Mouse (Mus musculus) midbrain, postnatal 0 days (tissue): Measurements from ENCODE around the gene H2al1g. TPM values are rescaled to one million over a fixed set of nuclear protein-coding genes. Genes with fewer than 3 reads are reported as not detected.
"Not testable (repeated sequence)": the region's sequence is repeated elsewhere in the genome, so short reads cannot be mapped to it uniquely, and the experiment has no call there.

Experiments
- ATAC-seq: fragments of 200-750 bp; cut with Nextera tagmentation; 2 replicates; pipeline ENCODE4 v1.8.0; 2017; ENCODE audit warnings: moderate number of reproducible peaks, mild to moderate bottlenecking, moderate TSS enrichment, moderate library complexity; ENCODE audit not compliant: low FRiP score
- DNase-seq: peaks from one replicate; pipeline ENCODE4 v3.0.0-alpha.2; 2015; ENCODE audit warnings: low spot score
- H3K27ac ChIP-seq: fragments of 300-500 bp; sonication (generic); 2 replicates; pipeline ENCODE4 v1.5.1; 2014; ENCODE audit warnings: low read depth, mild to moderate bottlenecking, low read length, mixed read lengths
- H3K27me3 ChIP-seq: fragments of 300-500 bp; sonication (generic); 2 replicates; pipeline ENCODE4 v1.6.1; 2014; ENCODE audit warnings: low read length, control low read depth, mixed read lengths; ENCODE audit not compliant: insufficient read depth
- H3K36me3 ChIP-seq: fragments of 300-500 bp; sonication (generic); 2 replicates; pipeline ENCODE4 v1.6.1; 2014; ENCODE audit warnings: low read length, control low read depth, mixed read lengths; ENCODE audit not compliant: insufficient read depth
- H3K4me1 ChIP-seq: fragments of 300-500 bp; sonication (generic); 2 replicates; pipeline ENCODE4 v1.6.1; 2014; ENCODE audit warnings: mild to moderate bottlenecking, control low read depth, antibody characterized with exemption, low read length, mixed read lengths; ENCODE audit not compliant: insufficient read depth
- H3K4me2 ChIP-seq: fragments of 300-500 bp; sonication (generic); 2 replicates; pipeline ENCODE4 v1.6.1; 2014; ENCODE audit warnings: low read depth, mild to moderate bottlenecking, low read length, mixed read lengths; ENCODE audit not compliant: poor library complexity, severe bottlenecking
- H3K4me3 ChIP-seq: fragments of 300-500 bp; sonication (generic); 2 replicates; pipeline ENCODE4 v1.5.1; 2014; ENCODE audit warnings: low read depth, mild to moderate bottlenecking, low read length, moderate library complexity
- H3K9ac ChIP-seq: fragments of 300-500 bp; sonication (generic); replicated peaks from 2 replicates; pipeline ENCODE4 v1.6.1; 2014; ENCODE audit warnings: mild to moderate bottlenecking, low read length, moderate library complexity, mixed read lengths; ENCODE audit not compliant: poor library complexity, severe bottlenecking
- H3K9me3 ChIP-seq: fragments of 300-500 bp; sonication (generic); 2 replicates; pipeline ENCODE4 v1.6.1; 2016; ENCODE audit warnings: low read length, control low read depth
- CTCF ChIP-seq: IDR thresholded peaks from 2 replicates; pipeline ENCODE4 v1.5.1; 2016; ENCODE audit warnings: antibody characterized with exemption, mild to moderate bottlenecking
- WGBS: fragments of 180-500 bp; shearing (Covaris S2); extraction: QIAGEN DNeasy Blood & Tissue Kit; methylation state at CpG from one replicate; pipeline ENCODE4 v1.1.7; 2014; 5-methylcytosine and 5-hydroxymethylcytosine counted together
- polyA plus RNA-seq: library from polyadenylated mRNA; unstranded; fragments of >200 nt; fragmentation: Nextera tagmentation; extraction: Ambion mirVana; gene quantifications from 2 replicates; pipeline ENCODE4 v1.2.1, GENCODE M21; 2015
- total RNA-seq: library from RNA; depleted of rRNA; stranded (reverse); fragments of >200 nt; gene quantifications from 2 replicates; pipeline ENCODE4 v1.2.3, GENCODE M21; 2014

Gene H2al1g
- total and polyA plus RNA-seq, 2 experiments from 2014 or later: not detected

DNA sequence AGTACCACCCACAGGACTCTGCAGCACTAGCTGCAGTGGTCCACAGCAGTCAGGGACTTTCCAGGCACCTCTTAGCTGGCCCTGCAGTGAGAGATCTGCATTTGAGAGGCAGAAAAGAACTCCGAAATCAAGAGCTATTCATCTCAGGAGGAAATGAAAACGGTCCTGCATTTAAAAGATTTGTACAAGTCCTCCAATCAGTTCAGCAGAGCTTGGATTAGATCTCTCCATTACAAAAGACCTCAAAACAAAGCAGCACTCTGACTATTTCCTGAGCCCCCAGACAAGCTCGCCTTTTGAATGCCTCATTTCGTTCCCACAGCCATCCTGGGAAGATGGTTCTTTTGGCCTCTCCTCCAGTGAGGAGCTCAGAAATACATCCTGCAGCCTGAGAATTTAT is 28.8 kb upstream of the H2al1g start:
- 38% methylated on average over 4 of the region's 4 CpGs for WGBS
- ATAC-seq: no peak
- Histone ChIP-seq H3K4me2 (no peak overlapping the region), H3K27ac (no peak overlapping the region), H3K4me3 (no peak overlapping the region), H3K9me3 (no peaks in the 10 kb centered on the region), H3K36me3 (no peaks in the 10 kb centered on the region), H3K27me3 (no peaks in the 10 kb centered on the region), H3K4me1 (no peaks in the 10 kb centered on the region), H3K9ac (no peak overlapping the region)
- TF ChIP-seq CTCF: no peak
- no peak for DNase-seq

- ATAC-seq, H3K9me3 ChIP-seq, H3K4me2 ChIP-seq, DNase-seq, H3K27ac ChIP-seq, H3K27me3 ChIP-seq, H3K4me3 ChIP-seq, H3K4me1 ChIP-seq, H3K36me3 ChIP-seq, H3K9ac ChIP-seq: not testable (repeated sequence)
- no CpG with 5 or more reads among the region's 3 CpGs for WGBS
Measured at GRCm38 (mm10) chrX:11298957-11299356, 19.1 kb upstream of the H2al1g start, which contains the start of gene H2al1a. H2al1a (plus strand) TSS chrX:11299257.

DNA sequence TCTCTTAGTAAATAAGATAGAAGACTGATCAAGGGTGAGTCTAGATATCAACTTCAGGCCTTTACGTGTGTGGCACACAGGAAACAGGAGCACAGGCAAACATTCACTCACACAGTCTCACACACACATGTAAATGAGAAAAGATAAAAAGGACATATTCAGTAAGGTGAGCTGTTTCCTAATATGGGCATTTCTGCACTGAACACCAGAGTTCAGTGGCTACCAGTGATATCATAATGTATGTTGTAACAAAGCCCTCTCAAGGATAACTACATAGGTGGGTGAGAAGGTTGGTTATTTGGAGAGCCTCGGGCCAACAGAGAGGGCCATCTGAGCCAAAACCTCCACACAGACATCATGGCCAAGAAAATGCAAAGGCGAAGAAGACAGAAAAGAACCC is 15.9 kb upstream of the H2al1g start, which contains the start of gene H2al1b:
H2al1b (plus strand) TSS at position 301 of the 400 bp plus-strand sequence.
- not testable (repeated sequence) for H3K9ac ChIP-seq, ATAC-seq, H3K4me1 ChIP-seq, H3K36me3 ChIP-seq, DNase-seq, H3K9me3 ChIP-seq, H3K4me2 ChIP-seq, H3K27me3 ChIP-seq, H3K27ac ChIP-seq, H3K4me3 ChIP-seq
- WGBS: 92% methylated on average over 1 of the region's 3 CpGs

GRCm38 (mm10) chrX:11305355-11305754 is 12.7 kb upstream of the H2al1g start, which contains the start of gene H2al1c:
H2al1c (plus strand) TSS chrX:11305655.
- H3K4me3 ChIP-seq, H3K9me3 ChIP-seq, H3K4me2 ChIP-seq, DNase-seq, H3K36me3 ChIP-seq, H3K27me3 ChIP-seq, H3K27ac ChIP-seq, H3K9ac ChIP-seq, ATAC-seq, H3K4me1 ChIP-seq: not testable (repeated sequence)
- 87% methylated on average over 1 of the region's 6 CpGs for WGBS

DNA sequence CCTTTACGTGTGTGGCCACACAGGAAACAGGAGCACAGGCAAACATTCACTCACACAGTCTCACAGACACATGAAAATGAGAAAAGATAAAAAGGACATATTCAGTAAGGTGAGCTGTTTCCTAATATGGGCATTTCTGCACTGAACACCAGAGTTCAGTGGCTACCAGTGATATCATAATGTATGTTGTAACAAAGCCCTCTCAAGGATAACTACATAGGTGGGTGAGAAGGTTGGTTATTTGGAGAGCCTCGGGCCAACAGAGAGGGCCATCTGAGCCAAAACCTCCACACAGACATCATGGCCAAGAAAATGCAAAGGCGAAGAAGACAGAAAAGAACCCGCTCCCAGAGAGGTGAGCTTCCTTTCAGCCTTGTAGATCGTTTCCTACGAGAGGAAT is 9.5 kb upstream of the H2al1g start, which contains the start of gene H2al1d:
H2al1d (plus strand) TSS at position 301 of the 400 bp plus-strand sequence.
- H3K27ac ChIP-seq, H3K27me3 ChIP-seq, H3K4me2 ChIP-seq, DNase-seq, ATAC-seq, H3K9ac ChIP-seq, H3K9me3 ChIP-seq, H3K36me3 ChIP-seq, H3K4me1 ChIP-seq, H3K4me3 ChIP-seq: not testable (repeated sequence)
- no CpG with 5 or more reads among the region's 6 CpGs for WGBS

- not testable (repeated sequence) for H3K27me3 ChIP-seq, H3K9me3 ChIP-seq, H3K4me3 ChIP-seq, H3K36me3 ChIP-seq, DNase-seq, H3K27ac ChIP-seq, ATAC-seq, H3K9ac ChIP-seq, H3K4me1 ChIP-seq, H3K4me2 ChIP-seq
- WGBS: no CpG with 5 or more reads among the region's 3 CpGs
Measured at GRCm38 (mm10) chrX:11311634-11312033, 6.4 kb upstream of the H2al1g start, which contains the start of gene H2al1e. H2al1e (plus strand) TSS chrX:11311934.

DNA sequence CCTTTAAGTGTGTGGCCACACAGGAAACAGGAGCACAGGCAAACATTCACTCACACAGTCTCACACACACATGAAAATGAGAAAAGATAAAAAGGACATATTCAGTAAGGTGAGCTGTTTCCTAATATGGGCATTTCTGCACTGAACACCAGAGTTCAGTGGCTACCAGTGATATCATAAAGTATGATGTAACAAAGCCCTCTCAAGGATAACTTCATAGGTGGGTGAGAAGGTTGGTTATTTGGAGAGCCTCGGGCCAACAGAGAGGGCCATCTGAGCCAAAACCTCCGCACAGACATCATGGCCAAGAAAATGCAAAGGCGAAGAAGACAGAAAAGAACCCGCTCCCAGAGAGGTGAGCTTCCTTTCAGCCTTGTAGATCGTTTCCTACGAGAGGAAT is 3.2 kb upstream of the H2al1g start, which contains the start of gene H2al1f:
H2al1f (plus strand) TSS at position 301 of the 400 bp plus-strand sequence.
- not testable (repeated sequence) for H3K9me3 ChIP-seq, DNase-seq, H3K4me2 ChIP-seq, ATAC-seq, H3K27ac ChIP-seq, H3K36me3 ChIP-seq, H3K4me1 ChIP-seq, H3K9ac ChIP-seq, H3K27me3 ChIP-seq, H3K4me3 ChIP-seq
- no CpG with 5 or more reads among the region's 6 CpGs for WGBS

- not testable (repeated sequence) for ATAC-seq, H3K9me3 ChIP-seq, H3K27ac ChIP-seq, H3K27me3 ChIP-seq, DNase-seq, H3K36me3 ChIP-seq, H3K4me1 ChIP-seq, H3K4me2 ChIP-seq, H3K4me3 ChIP-seq, H3K9ac ChIP-seq
- WGBS: no CpG with 5 or more reads among the region's 6 CpGs
Measured at GRCm38 (mm10) chrX:11321192-11321591, 3.1 kb downstream of the H2al1g start, which contains the start of gene H2al1h. H2al1h (plus strand) TSS chrX:11321492.

- not testable (repeated sequence) for H3K36me3 ChIP-seq, ATAC-seq, H3K9ac ChIP-seq, H3K4me2 ChIP-seq, DNase-seq, H3K4me3 ChIP-seq, H3K27ac ChIP-seq, H3K9me3 ChIP-seq, H3K4me1 ChIP-seq, H3K27me3 ChIP-seq
- no CpG with 5 or more reads among the region's 5 CpGs for WGBS
Measured at GRCm38 (mm10) chrX:11324359-11324758, 6.3 kb downstream of the H2al1g start, which contains the start of gene H2al1i. H2al1i (plus strand) TSS chrX:11324659.
